Mouse (Mus musculus) testis, adult 2 months (tissue): Measurements from ENCODE around the gene Ttc28.

Experiments used
- CTCF ChIP-seq: fragments of 200-500 bp; IDR thresholded peaks from 2 replicates; pipeline ENCODE4 v1.5.1; 2012; ENCODE audit warnings: low read depth, mild to moderate bottlenecking, inconsistent platforms, low read length, moderate library complexity; ENCODE audit not compliant: control insufficient read depth, insufficient read depth, insufficient replicate concordance
- POLR2A ChIP-seq: fragments of 200-500 bp; IDR thresholded peaks from 2 replicates; pipeline ENCODE4 v1.6.1; 2012; ENCODE audit warnings: low read depth, mild to moderate bottlenecking, inconsistent platforms, low read length, moderate library complexity; ENCODE audit not compliant: control insufficient read depth

DNA sequence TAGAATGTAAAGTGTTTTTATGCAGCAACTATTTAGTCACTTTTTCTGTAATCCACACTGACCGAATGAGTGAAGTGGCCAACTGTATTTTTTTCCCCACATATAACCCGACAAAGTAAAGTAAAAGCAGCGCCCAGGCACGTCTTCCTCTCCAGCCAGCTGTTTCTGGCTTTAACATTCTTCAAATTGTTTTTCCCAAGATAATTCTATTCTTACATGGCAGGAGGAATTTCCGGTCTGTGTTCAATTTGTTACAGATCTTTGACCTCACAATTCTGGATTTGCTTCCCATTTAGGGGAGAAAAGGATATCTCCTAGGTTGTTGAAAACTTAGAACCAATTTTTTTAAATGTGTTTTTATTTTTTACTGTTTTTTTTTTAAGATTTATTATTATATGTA is 22.5 kb upstream of the Ttc28 start:
- TF ChIP-seq CTCF = no peak
- TF ChIP-seq POLR2A = no peak
